Mouse (Mus musculus): ENCODE results near the gene Glb1. TPM values are rescaled to one million over a fixed set of nuclear protein-coding genes. Genes with fewer than 3 reads are reported as not detected.

The Glb1 gene
- polyA plus RNA-seq, 1 experiment from 2014 or later = 24.6 TPM

DNA sequence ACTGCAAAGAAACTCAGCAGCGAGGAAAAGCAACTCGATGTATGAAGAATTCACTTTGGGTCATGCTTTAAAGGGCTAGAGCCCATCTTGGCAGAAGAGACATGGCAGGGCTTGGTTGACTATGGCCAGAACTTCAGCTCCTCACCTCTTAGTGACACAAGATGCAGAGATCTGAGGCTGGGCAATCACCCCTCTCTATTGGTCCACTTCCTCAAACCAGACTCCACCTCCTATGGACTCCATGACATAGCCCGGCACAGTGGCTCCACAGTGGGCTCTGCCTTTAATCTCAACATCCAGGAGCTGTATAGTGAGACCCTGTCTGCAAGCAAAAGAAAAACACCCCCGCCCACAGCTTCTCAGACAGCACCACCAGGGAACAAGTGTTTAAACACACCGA, 83.9 kb downstream of the Glb1 start:
- Histone ChIP-seq H3K4me2 (replicated peaks) (no peak overlapping the region), H3K36me3 (no peaks in the 10 kb centered on the region), H3K27ac (replicated peaks) (no peak overlapping the region), H3K9ac (replicated peaks) (no peak overlapping the region), H3K27me3 (no peaks in the 10 kb centered on the region), H3K4me1 (no peaks in the 10 kb centered on the region), H3K9me3 (no peaks in the 10 kb centered on the region), H3K4me3 (no peak overlapping the region)
- no peak for ATAC-seq (ENCODE audit: low FRiP score, low read depth)
- WGBS = 81% methylated on average over 5 of the region's 5 CpGs

GRCm38 (mm10) chr9:114486808-114487207, 85.9 kb downstream of the Glb1 start:
- H3K4me2 ChIP-seq (replicated peaks) = no peak overlapping the region
- H3K9me3 ChIP-seq = no peaks in the 10 kb centered on the region
- no peak overlapping the region for H3K9ac ChIP-seq (replicated peaks)
- no peak for ATAC-seq (ENCODE audit: low FRiP score, low read depth)
- no peaks in the 10 kb centered on the region for H3K36me3 ChIP-seq
- WGBS = 89% methylated on average over 4 of the region's 4 CpGs
- H3K27ac ChIP-seq (replicated peaks) = no peak overlapping the region
- H3K27me3 ChIP-seq = no peaks in the 10 kb centered on the region
- no peaks in the 10 kb centered on the region for H3K4me1 ChIP-seq
- H3K4me3 ChIP-seq = no peak overlapping the region

GRCm38 (mm10) chr9:114487481-114488258, 86.8 kb downstream of the Glb1 start:
- no peak overlapping the region for H3K9ac ChIP-seq (replicated peaks)
- WGBS = 89% methylated on average over 23 of the region's 23 CpGs
- no peak overlapping the region for H3K27ac ChIP-seq (replicated peaks)
- H3K4me1 ChIP-seq = no peaks in the 10 kb centered on the region
- no peak overlapping the region for H3K4me3 ChIP-seq
- H3K9me3 ChIP-seq = no peaks in the 10 kb centered on the region
- no peaks in the 10 kb centered on the region for H3K27me3 ChIP-seq
- no peaks in the 10 kb centered on the region for H3K36me3 ChIP-seq
- H3K4me2 ChIP-seq (replicated peaks) = no peak overlapping the region
- ATAC-seq (ENCODE audit: low FRiP score, low read depth) = no peak

DNA sequence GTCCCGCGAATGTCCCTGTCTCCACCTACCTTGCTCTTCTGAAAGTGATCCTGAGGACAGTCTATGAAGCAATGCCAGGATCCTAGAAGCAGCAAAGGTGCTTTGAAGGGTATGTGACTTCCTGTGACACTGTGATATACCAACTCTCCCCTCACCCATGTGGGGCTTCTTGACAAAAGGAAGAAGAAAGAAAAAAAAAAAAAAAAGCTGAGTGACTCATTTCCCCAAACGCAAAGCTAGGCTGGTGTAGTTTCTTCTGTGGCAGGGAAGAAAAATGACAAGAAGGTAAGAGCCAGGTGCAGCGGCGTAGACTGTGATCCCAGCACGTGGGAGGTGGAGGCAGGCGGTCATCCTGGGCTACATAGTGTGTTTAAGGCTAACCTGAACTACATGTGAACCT, 95.6 kb downstream of the Glb1 start:
- Histone ChIP-seq H3K4me3 (no peak overlapping the region), H3K4me1 (no peaks in the 10 kb centered on the region), H3K4me2 (replicated peaks) (no peak overlapping the region), H3K27me3 (peaks cover 7% of the 10 kb centered on the region; the same call in 1 of the 2 replicates), H3K27ac (replicated peaks) (no peak overlapping the region), H3K36me3 (no peaks in the 10 kb centered on the region), H3K9me3 (no peaks in the 10 kb centered on the region), H3K9ac (replicated peaks) (no peak overlapping the region)
- 87% methylated on average over 7 of the region's 7 CpGs for WGBS
- no peak for ATAC-seq (ENCODE audit: low FRiP score, low read depth)

DNA sequence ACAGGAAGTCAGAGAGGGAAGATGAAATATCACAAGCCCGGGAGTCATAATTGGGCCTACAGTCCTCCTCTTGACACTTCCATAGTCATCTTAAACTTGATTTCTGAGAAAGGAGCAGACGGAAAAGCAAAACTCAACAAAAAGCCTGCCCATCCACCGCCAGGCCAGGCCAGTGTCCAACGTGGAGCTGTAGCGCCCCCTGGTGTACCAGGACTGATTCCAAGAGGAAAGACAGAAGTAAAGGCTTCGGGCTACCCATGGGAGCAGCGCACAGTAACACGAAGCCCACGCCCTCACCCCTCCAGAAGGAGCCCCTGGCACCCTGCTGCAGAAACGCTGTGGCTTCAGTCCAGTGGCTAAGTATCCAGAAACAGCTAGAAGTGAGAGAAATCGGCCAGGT, 97.3 kb downstream of the Glb1 start:
- 0 out of 2 replicates have a peak, but pooled peaks have one; percentile 27 for ATAC-seq (ENCODE audit: low FRiP score, low read depth)
- peak overlapping the region; percentile 13; the same call in 1 of the 2 replicates for H3K4me2 ChIP-seq (replicated peaks)
- H3K9me3 ChIP-seq = no peaks in the 10 kb centered on the region
- H3K36me3 ChIP-seq = no peaks in the 10 kb centered on the region
- no peak overlapping the region for H3K9ac ChIP-seq (replicated peaks)
- H3K27me3 ChIP-seq = peaks cover 7% of the 10 kb centered on the region; the same call in 1 of the 2 replicates
- 8% methylated on average over 11 of the region's 11 CpGs for WGBS
- H3K4me1 ChIP-seq = no peaks in the 10 kb centered on the region
- H3K4me3 ChIP-seq = no peak overlapping the region
- no peak overlapping the region for H3K27ac ChIP-seq (replicated peaks)

DNA sequence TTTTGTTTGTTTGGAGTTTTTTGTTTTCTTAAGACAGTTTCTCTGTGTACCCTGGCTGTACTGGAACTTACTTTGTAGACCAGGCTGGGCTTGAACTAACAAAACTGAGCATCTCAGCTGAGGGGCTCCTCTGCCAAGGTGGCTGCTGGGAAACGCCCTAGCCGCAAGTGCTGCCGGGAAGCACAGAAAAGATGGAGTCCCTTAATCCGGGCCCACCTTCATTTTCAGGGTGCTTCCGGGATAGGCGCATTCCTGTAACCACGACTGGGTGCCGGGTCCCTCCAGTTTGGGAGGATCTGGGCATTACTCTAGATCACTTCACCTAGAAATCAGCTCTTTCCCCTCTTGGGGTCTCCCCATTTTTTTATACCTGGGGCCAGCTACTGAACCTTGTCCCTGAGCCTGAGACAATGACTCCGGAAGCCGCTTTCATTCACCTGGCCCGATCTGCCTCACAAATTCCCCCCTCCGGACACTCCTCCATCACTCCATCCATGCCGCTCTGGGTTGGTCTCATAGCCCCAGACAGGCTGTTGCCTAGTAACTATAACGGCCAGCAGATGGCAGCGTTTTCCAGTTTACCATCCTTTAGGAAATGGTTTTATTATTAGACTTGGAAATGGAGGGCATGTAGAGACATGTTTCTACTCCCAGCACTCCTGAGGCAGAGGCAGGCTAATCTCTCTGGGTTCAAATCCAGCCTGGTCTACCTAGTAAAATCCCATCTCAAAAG, 99.1 kb downstream of the Glb1 start:
- Histone ChIP-seq H3K9me3 (no peaks in the 10 kb centered on the region), H3K4me1 (no peaks in the 10 kb centered on the region), H3K36me3 (no peaks in the 10 kb centered on the region), H3K27ac (replicated peaks) (no peak overlapping the region), H3K9ac (replicated peaks) (no peak overlapping the region), H3K27me3 (peaks cover 7% of the 10 kb centered on the region; the same call in 1 of the 2 replicates), H3K4me3 (no peak overlapping the region), H3K4me2 (replicated peaks) (0 out of 2 replicates have a peak overlapping the region, but pooled peaks have one; percentile 7)
- ATAC-seq (ENCODE audit: low FRiP score, low read depth) = 0 out of 2 replicates have a peak, but pooled peaks have one; percentile 23
- 23% methylated on average over 15 of the region's 15 CpGs for WGBS

GRCm38 (mm10) chr9:114501111-114501510, 100.2 kb downstream of the Glb1 start:
- no peak overlapping the region for H3K9ac ChIP-seq (replicated peaks)
- no peaks in the 10 kb centered on the region for H3K36me3 ChIP-seq
- WGBS = 93% methylated on average over 7 of the region's 7 CpGs
- H3K4me2 ChIP-seq (replicated peaks) = no peak overlapping the region
- no peak overlapping the region for H3K27ac ChIP-seq (replicated peaks)
- H3K4me3 ChIP-seq = no peak overlapping the region
- H3K9me3 ChIP-seq = no peaks in the 10 kb centered on the region
- no peak for ATAC-seq (ENCODE audit: low FRiP score, low read depth)
- no peaks in the 10 kb centered on the region for H3K4me1 ChIP-seq
- peaks cover 7% of the 10 kb centered on the region; the same call in 1 of the 2 replicates for H3K27me3 ChIP-seq

DNA sequence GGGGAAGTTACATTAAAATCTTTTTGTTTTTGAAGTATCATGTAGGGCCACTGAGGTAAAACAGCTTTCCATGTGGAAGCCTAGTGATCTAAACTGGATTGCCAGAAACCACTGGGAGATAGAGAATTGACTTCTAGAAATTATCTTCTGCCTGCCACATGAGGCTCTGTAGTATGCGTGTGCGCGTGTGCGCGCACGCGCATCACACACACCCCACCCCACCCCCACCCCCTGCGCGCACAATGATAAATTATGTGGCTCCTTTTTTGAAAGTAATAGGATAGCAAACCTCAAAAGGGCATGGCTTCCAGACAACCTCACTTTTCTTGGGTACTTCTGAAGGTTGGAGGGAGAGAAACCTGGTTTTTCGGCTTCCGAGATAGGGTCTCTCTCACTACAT, 101.0 kb downstream of the Glb1 start:
- no peaks in the 10 kb centered on the region for H3K9me3 ChIP-seq
- H3K36me3 ChIP-seq = no peaks in the 10 kb centered on the region
- H3K9ac ChIP-seq (replicated peaks) = no peak overlapping the region
- peaks cover 7% of the 10 kb centered on the region; the same call in 1 of the 2 replicates for H3K27me3 ChIP-seq
- no peaks in the 10 kb centered on the region for H3K4me1 ChIP-seq
- H3K4me2 ChIP-seq (replicated peaks) = no peak overlapping the region
- WGBS = 98% methylated on average over 11 of the region's 11 CpGs
- no peak overlapping the region for H3K27ac ChIP-seq (replicated peaks)
- no peak for ATAC-seq (ENCODE audit: low FRiP score, low read depth)
- H3K4me3 ChIP-seq = no peak overlapping the region

DNA sequence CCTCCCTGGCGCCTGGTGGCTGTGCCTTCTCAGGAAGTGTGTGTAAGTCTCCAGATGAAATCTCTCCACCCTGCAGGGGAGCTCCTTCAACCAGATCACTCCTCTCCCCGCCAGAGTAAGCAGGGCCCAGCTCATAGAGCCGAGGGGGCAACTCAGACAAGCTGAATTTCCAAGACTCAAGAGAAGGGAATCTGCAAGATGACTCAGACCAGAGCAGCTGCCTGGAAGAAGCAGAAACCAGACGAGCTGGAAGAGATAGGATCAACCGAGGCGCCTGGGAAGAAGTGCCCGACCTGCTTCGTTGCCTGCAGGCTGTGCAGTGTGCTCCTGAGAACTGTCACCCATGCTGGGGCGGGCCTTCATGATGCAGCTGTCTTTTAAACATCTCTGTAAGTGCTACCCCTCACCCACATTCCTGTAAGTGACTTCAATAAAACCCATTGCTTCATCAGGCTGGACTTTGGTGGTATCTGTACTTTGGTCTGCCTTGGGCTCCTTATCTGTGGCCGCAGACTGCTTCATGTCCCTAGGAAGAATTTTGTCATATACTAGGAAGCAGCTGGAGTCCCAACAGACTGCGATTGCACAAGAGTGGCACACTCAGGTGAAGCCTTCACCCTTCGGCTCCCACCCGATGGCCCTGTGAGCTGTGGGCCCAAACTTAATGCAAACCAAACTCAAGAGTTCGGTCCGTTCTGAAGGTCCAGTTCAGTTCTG, 102.0 kb downstream of the Glb1 start:
- no peaks in the 10 kb centered on the region for H3K9me3 ChIP-seq
- no peak overlapping the region for H3K9ac ChIP-seq (replicated peaks)
- WGBS = 71% methylated on average over 15 of the region's 15 CpGs

GRCm38 (mm10) chr9:114504816-114505215, 103.9 kb downstream of the Glb1 start, which contains the start of gene Ccr4:
Ccr4 (minus strand) TSS chr9:114504916.
- ATAC-seq (ENCODE audit: low FRiP score, low read depth) = no peak
- Histone ChIP-seq H3K27me3 (peaks cover 2% of the 10 kb centered on the region; the same call in 1 of the 2 replicates), H3K4me1 (no peaks in the 10 kb centered on the region), H3K4me3 (no peak within 1 kb of the TSS), H3K9me3 (no peaks in the 10 kb centered on the region), H3K36me3 (peaks cover 13% of the 10 kb centered on the region; the same call in 1 of the 2 replicates), H3K27ac (replicated peaks) (no peak within 1 kb of the TSS), H3K9ac (replicated peaks) (no peak within 1 kb of the TSS), H3K4me2 (replicated peaks) (no peak within 1 kb of the TSS)
- WGBS = 89% methylated on average over 9 of the region's 9 CpGs

More for the DNA sequence above, 102.0 kb downstream of the Glb1 start:
- no peak for ATAC-seq (ENCODE audit: low FRiP score, low read depth)
- no peak overlapping the region for H3K27ac ChIP-seq (replicated peaks)
- H3K4me3 ChIP-seq = no peak overlapping the region
- H3K27me3 ChIP-seq = peaks cover 7% of the 10 kb centered on the region; the same call in 1 of the 2 replicates
- H3K4me1 ChIP-seq = no peaks in the 10 kb centered on the region
- no peak overlapping the region for H3K4me2 ChIP-seq (replicated peaks)
- 0 out of 2 replicates have a peak, but pooled peaks cover 1% of the 10 kb centered on the region for H3K36me3 ChIP-seq

DNA sequence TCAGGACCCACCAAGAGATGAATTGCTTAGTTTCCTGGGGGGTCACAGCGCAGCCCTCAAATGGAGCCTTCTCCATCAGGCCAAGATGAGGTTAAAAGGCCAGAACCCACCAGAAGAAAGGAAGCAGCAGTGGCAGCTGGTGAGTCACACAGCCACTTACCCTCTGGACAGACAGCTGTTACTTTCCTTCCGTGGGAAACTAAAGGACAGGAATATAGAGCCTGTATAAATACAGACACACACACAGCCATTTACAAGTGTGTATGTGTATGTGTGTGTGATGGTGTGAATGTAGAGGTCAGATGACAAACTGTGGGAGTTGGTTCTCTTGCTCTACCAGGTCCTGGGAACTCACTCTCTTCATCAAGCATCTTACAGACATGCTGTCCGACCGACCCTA, 105.7 kb downstream of the Glb1 start:
- peaks cover 17% of the 10 kb centered on the region for H3K36me3 ChIP-seq

More for the DNA sequence above, 105.7 kb downstream of the Glb1 start:
- Histone ChIP-seq H3K4me1 (no peaks in the 10 kb centered on the region), H3K9me3 (no peaks in the 10 kb centered on the region), H3K9ac (replicated peaks) (no peak overlapping the region), H3K4me3 (no peak overlapping the region), H3K27ac (replicated peaks) (no peak overlapping the region), H3K4me2 (replicated peaks) (no peak overlapping the region), H3K27me3 (no peaks in the 10 kb centered on the region)
- ATAC-seq (ENCODE audit: low FRiP score, low read depth) = no peak
- 88% methylated on average over 4 of the region's 4 CpGs for WGBS
